Mouse (Mus musculus) erythroblast, embryonic 14.5 days (primary cell): Measurements from ENCODE around the gene Plb1. TPM values are rescaled to one million over a fixed set of nuclear protein-coding genes. Genes with fewer than 3 reads are reported as not detected.

Source experiments
- H3K27me3 ChIP-seq: 2 replicates; pipeline ENCODE4 v1.6.1; 2012; ENCODE audit warnings: inconsistent platforms; ENCODE audit not compliant: control insufficient read depth
- H3K36me3 ChIP-seq: 2 replicates; pipeline ENCODE4 v1.6.1; 2012; ENCODE audit warnings: mild to moderate bottlenecking, inconsistent platforms; ENCODE audit not compliant: control insufficient read depth
- H3K4me1 ChIP-seq: 2 replicates; pipeline ENCODE4 v1.6.1; 2012; ENCODE audit warnings: inconsistent platforms; ENCODE audit not compliant: control insufficient read depth
- H3K4me3 ChIP-seq: replicated peaks from 2 replicates; pipeline ENCODE3; 2012; ENCODE audit warnings: moderate library complexity, mild to moderate bottlenecking, inconsistent platforms
- H3K9me3 ChIP-seq: 2 replicates; pipeline ENCODE4 v1.6.1; 2012; ENCODE audit warnings: low read length, inconsistent platforms, mixed read lengths; ENCODE audit not compliant: control insufficient read depth
- GATA1 ChIP-seq: IDR thresholded peaks from 2 replicates; pipeline ENCODE4 v1.6.1; 2012; ENCODE audit warnings: low read length, inconsistent platforms, mixed read lengths
- TAL1 ChIP-seq: IDR thresholded peaks from 3 replicates; pipeline ENCODE4 v1.6.1; 2012; ENCODE audit warnings: low read length, inconsistent platforms, mixed read lengths
- polyA plus RNA-seq: library from polyadenylated mRNA; stranded (reverse); fragments of >175 nt; gene quantifications from 2 replicates; pipeline ENCODE4 v1.2.3, GENCODE M21; 2012

Plb1 gene
- polyA plus RNA-seq, 1 experiment, result 0.03 TPM

- Histone ChIP-seq H3K36me3 (no peaks in the 10 kb centered on the region), H3K4me3 (no peak overlapping the region), H3K9me3 (no peaks in the 10 kb centered on the region), H3K4me1 (no peaks in the 10 kb centered on the region), H3K27me3 (no peaks in the 10 kb centered on the region)
- no peak for TF ChIP-seq GATA1
- TF ChIP-seq TAL1, result no peak
Measured at GRCm38 (mm10) chr5:32199594-32199993, 32.9 kb upstream of the Plb1 start.

- Histone ChIP-seq H3K4me3 (no peak overlapping the region), H3K27me3 (no peaks in the 10 kb centered on the region), H3K9me3 (no peaks in the 10 kb centered on the region), H3K36me3 (no peaks in the 10 kb centered on the region), H3K4me1 (no peaks in the 10 kb centered on the region)
- TF ChIP-seq GATA1 (no peak), TAL1 (no peak)
Measured at GRCm38 (mm10) chr5:32204653-32205052, 27.9 kb upstream of the Plb1 start.

GRCm38 (mm10) chr5:32206726-32207125, 25.8 kb upstream of the Plb1 start:
- no peaks in the 10 kb centered on the region for H3K36me3 ChIP-seq
- no peaks in the 10 kb centered on the region for H3K9me3 ChIP-seq
- no peak overlapping the region for H3K4me3 ChIP-seq
- no peaks in the 10 kb centered on the region for H3K27me3 ChIP-seq
- no peak for TF ChIP-seq TAL1
- no peak for TF ChIP-seq GATA1
- H3K4me1 ChIP-seq, result no peaks in the 10 kb centered on the region

GRCm38 (mm10) chr5:32208460-32208859, 24.0 kb upstream of the Plb1 start:
- Histone ChIP-seq H3K4me1 (no peaks in the 10 kb centered on the region), H3K36me3 (no peaks in the 10 kb centered on the region), H3K27me3 (no peaks in the 10 kb centered on the region), H3K9me3 (no peaks in the 10 kb centered on the region), H3K4me3 (no peak overlapping the region)
- no peak for TF ChIP-seq GATA1
- TF ChIP-seq TAL1, result no peak

- no peaks in the 10 kb centered on the region for H3K4me1 ChIP-seq
- TF ChIP-seq TAL1, result no peak
- TF ChIP-seq GATA1, result no peak
- H3K4me3 ChIP-seq, result no peak overlapping the region
- no peaks in the 10 kb centered on the region for H3K36me3 ChIP-seq
- H3K27me3 ChIP-seq, result no peaks in the 10 kb centered on the region
- H3K9me3 ChIP-seq, result no peaks in the 10 kb centered on the region
Measured at GRCm38 (mm10) chr5:32211011-32211410, 21.5 kb upstream of the Plb1 start.

GRCm38 (mm10) chr5:32213746-32214145, 18.8 kb upstream of the Plb1 start:
- no peaks in the 10 kb centered on the region for H3K4me1 ChIP-seq
- H3K36me3 ChIP-seq, result no peaks in the 10 kb centered on the region
- H3K27me3 ChIP-seq, result no peaks in the 10 kb centered on the region
- no peak overlapping the region for H3K4me3 ChIP-seq
- H3K9me3 ChIP-seq, result no peaks in the 10 kb centered on the region
- TF ChIP-seq GATA1, result no peak
- no peak for TF ChIP-seq TAL1

GRCm38 (mm10) chr5:32215510-32215909, 17.0 kb upstream of the Plb1 start:
- H3K27me3 ChIP-seq, result no peaks in the 10 kb centered on the region
- no peak overlapping the region for H3K4me3 ChIP-seq
- H3K9me3 ChIP-seq, result no peaks in the 10 kb centered on the region
- H3K4me1 ChIP-seq, result no peaks in the 10 kb centered on the region
- H3K36me3 ChIP-seq, result no peaks in the 10 kb centered on the region
- TF ChIP-seq GATA1, result no peak

- no peak overlapping the region for H3K4me3 ChIP-seq
- H3K4me1 ChIP-seq, result no peaks in the 10 kb centered on the region
- TF ChIP-seq GATA1, result no peak
- no peak for TF ChIP-seq TAL1
- no peaks in the 10 kb centered on the region for H3K27me3 ChIP-seq
- no peaks in the 10 kb centered on the region for H3K9me3 ChIP-seq
- H3K36me3 ChIP-seq, result no peaks in the 10 kb centered on the region
Measured at GRCm38 (mm10) chr5:32216465-32216864, 16.0 kb upstream of the Plb1 start.

GRCm38 (mm10) chr5:32217477-32217876, 15.0 kb upstream of the Plb1 start:
- TF ChIP-seq GATA1, result no peak
- no peak for TF ChIP-seq TAL1
- H3K4me3 ChIP-seq, result no peak overlapping the region
- no peaks in the 10 kb centered on the region for H3K36me3 ChIP-seq
- no peaks in the 10 kb centered on the region for H3K9me3 ChIP-seq
- no peaks in the 10 kb centered on the region for H3K4me1 ChIP-seq
- no peaks in the 10 kb centered on the region for H3K27me3 ChIP-seq

GRCm38 (mm10) chr5:32230372-32230771, 2.1 kb upstream of the Plb1 start:
- no peaks in the 10 kb centered on the region for H3K9me3 ChIP-seq
- H3K27me3 ChIP-seq, result no peaks in the 10 kb centered on the region
- no peak overlapping the region for H3K4me3 ChIP-seq
- H3K36me3 ChIP-seq, result no peaks in the 10 kb centered on the region
- TF ChIP-seq TAL1 (no peak), GATA1 (no peak)
- no peaks in the 10 kb centered on the region for H3K4me1 ChIP-seq
